23 mouse cellular contexts compared by ENCODE assay signal in the genomic region with DNA sequence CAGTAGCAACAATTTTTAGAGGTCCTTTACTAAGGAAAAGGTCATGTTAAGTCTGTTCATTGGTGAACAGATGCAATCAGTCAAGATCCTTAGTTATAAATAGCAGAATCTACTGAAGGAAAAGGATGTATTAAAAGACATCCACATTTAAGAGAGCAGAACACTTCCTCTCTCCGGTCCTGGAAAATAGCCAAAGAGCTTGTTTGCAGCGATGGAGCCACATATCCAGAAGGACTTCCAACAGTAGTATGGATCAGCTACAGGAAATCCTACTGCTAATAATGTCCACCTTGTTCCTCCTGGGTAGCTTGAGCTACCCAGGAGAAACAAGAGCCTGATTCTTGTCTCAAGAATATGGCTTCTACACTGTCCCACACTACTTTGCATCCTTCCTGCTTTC.
"Had no signal": no experiment of that assay in that cellular context is flagged by ENCODE, and none has a peak within 500 bp of the region (broad histone marks: within the 10 kb centered on the region; RNA-seq: fewer than 3 reads in every experiment).

No protein-coding gene starts in this region.

- DNase-seq: forebrain, postnatal 0 days; gastrocnemius, postnatal 14 days; gastrocnemius, postnatal 36 days; heart, adult 18-20 months; heart, postnatal 14 days; heart, postnatal 36 days; kidney, adult 11 months; kidney, adult 2 months; kidney, postnatal 10 days; layer of hippocampus, adult 9-11 months; layer of hippocampus, postnatal 36 days; left cerebral cortex, postnatal 4 days had no signal

- ATAC-seq: forebrain, embryonic 15.5 days; forebrain, postnatal 0 days; hindbrain, postnatal 0 days; liver, embryonic 12.5 days had no signal

- H3K27ac ChIP-seq: forebrain, embryonic 15.5 days; heart, embryonic 13.5 days; heart, embryonic 15.5 days; hindbrain, embryonic 13.5 days; hindbrain, embryonic 15.5 days; hindbrain, postnatal 0 days; limb, embryonic 13.5 days; limb, embryonic 15.5 days; liver, embryonic 12.5 days; liver, embryonic 14.5 days had no signal

- H3K4me1 ChIP-seq: forebrain, embryonic 15.5 days; heart, embryonic 13.5 days; heart, embryonic 15.5 days; hindbrain, embryonic 13.5 days; hindbrain, embryonic 15.5 days; liver, embryonic 12.5 days had no signal

- H3K9me3 ChIP-seq: forebrain, embryonic 15.5 days; heart, embryonic 13.5 days; heart, embryonic 15.5 days; hindbrain, embryonic 13.5 days; hindbrain, embryonic 15.5 days; limb, embryonic 13.5 days; limb, embryonic 15.5 days; liver, embryonic 12.5 days had no signal

- H3K36me3 ChIP-seq: forebrain, embryonic 15.5 days; heart, embryonic 13.5 days; heart, embryonic 15.5 days; hindbrain, embryonic 13.5 days; hindbrain, embryonic 15.5 days; limb, embryonic 13.5 days; limb, embryonic 15.5 days; liver, embryonic 12.5 days had no signal

- H3K9ac ChIP-seq: forebrain, embryonic 15.5 days; forebrain, postnatal 0 days; heart, embryonic 13.5 days; heart, embryonic 15.5 days; hindbrain, embryonic 13.5 days; hindbrain, embryonic 15.5 days; limb, embryonic 13.5 days; limb, embryonic 15.5 days; liver, embryonic 12.5 days; liver, embryonic 14.5 days had no signal

- H3K27me3 ChIP-seq: forebrain, embryonic 15.5 days; heart, embryonic 13.5 days; heart, embryonic 15.5 days; hindbrain, embryonic 13.5 days; hindbrain, embryonic 15.5 days; limb, embryonic 13.5 days; limb, embryonic 15.5 days; liver, embryonic 12.5 days had no signal

- H3K4me2 ChIP-seq: forebrain, embryonic 15.5 days; heart, embryonic 11.5 days; heart, embryonic 13.5 days; heart, embryonic 15.5 days; hindbrain, embryonic 13.5 days; hindbrain, embryonic 15.5 days; limb, embryonic 13.5 days; limb, embryonic 15.5 days; liver, embryonic 12.5 days had no signal

- H3K4me3 ChIP-seq: forebrain, embryonic 15.5 days; heart, embryonic 13.5 days; heart, embryonic 15.5 days; hindbrain, embryonic 13.5 days; hindbrain, embryonic 15.5 days; limb, embryonic 13.5 days; limb, embryonic 15.5 days; liver, embryonic 12.5 days had no signal
